In the genomic region with DNA sequence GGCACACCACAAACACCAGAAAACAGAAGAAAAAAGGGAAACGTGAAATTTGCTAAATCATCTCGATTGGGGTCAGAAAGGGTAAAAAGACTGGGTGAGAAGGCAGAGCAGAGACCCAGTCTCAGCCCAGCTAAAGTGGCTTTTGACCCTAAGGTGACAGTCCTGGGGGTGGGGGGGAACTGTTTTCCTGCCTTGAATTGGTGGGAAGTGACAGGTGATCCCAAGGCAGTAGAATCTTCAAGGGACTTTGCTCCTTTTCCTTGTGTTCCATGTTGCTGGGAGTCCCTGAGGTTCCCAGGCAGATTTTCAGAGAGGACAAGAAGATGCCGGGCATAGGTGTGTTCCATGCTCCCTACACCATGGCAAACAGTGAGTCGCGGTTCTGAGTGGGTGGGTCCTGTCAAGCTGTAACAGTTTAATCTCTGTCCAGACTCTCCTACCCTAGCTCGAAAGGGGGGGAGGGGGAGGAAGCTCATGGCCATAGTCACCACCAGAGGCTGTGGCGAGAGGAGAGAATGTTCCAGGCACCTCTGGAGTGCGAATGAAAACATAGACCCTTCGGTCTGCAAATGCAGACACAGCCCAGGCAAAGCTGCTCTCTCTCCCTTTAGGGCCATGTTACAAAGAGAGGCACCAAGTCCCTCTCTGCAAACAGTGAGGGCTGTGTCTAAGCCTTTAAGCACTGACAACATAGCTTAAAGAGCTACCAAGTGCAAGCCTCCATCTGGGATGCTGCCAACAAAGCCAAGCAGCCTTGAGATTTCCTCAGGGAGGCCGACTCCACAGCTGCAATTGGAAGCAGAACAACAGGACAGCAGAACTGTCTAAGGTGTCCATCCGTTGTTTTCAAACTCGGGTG, we compare ENCODE assay signal across 9 mouse cellular contexts. TPM values are rescaled to one million over a fixed set of nuclear protein-coding genes. Genes with fewer than 3 reads are reported as not detected.
DNase-seq lines count a peak whose midpoint lies in the region; ATAC-seq and TF ChIP-seq lines count a peak whose summit lies in the region.
"Had no signal": no experiment of that assay in that cellular context is flagged by ENCODE, and none has a peak within 500 bp of the region (broad histone marks: within the 10 kb centered on the region; RNA-seq: fewer than 3 reads in every experiment).

No protein-coding gene starts in this region.

- peak overlapping the region; percentile 30 for H3K4me2 ChIP-seq in forebrain, embryonic 13.5 days
- peak overlapping the region; percentile 45 for H3K4me2 ChIP-seq in lung, embryonic 16.5 days (ENCODE audit: low read depth, low read length)
- peak overlapping the region; percentile 46 for H3K4me2 ChIP-seq in kidney, embryonic 15.5 days

- H3K9me3 ChIP-seq in forebrain, embryonic 13.5 days (replicated peaks): no peaks in the 10 kb centered on the region
- H3K9me3 ChIP-seq in forebrain, embryonic 10.5 days: no peaks in the 10 kb centered on the region
- H3K9me3 ChIP-seq in lung, embryonic 16.5 days (ENCODE audit: control insufficient read depth, low read length): no peaks in the 10 kb centered on the region
- no peaks in the 10 kb centered on the region for H3K9me3 ChIP-seq in kidney, embryonic 15.5 days (replicated peaks)

- 0 out of 2 replicates have a peak overlapping the region, but pooled peaks have one; percentile 31 for H3K9ac ChIP-seq in forebrain, embryonic 13.5 days
- peak overlapping the region; percentile 55 for H3K9ac ChIP-seq in lung, embryonic 16.5 days (ENCODE audit: low read length)
- H3K9ac ChIP-seq in kidney, embryonic 15.5 days: no peak overlapping the region

- no peak for ATAC-seq in forebrain, embryonic 13.5 days
- ATAC-seq in lung, embryonic 16.5 days (ENCODE audit: low read depth): 0 out of 2 replicates have a peak, but pooled peaks have one; percentile 5
- no peak for ATAC-seq in kidney, embryonic 15.5 days (replicated peaks; ENCODE audit: low FRiP score)

- intact Hi-C loops in left cerebral cortex, postnatal 14 days (cut with DNase I): loop anchor here (1.0 to 10.0 kb wide), 3 partner anchors 120 to 203 kb away; a partner anchor contains a TSS

- WGBS in forebrain, embryonic 13.5 days: 49% methylated on average over 12 of the region's 12 CpGs
- WGBS in forebrain, embryonic 10.5 days: 55% methylated on average over 12 of the region's 12 CpGs
- 26% methylated on average over 12 of the region's 12 CpGs for WGBS in lung, embryonic 16.5 days
- 25% methylated on average over 12 of the region's 12 CpGs for WGBS in lung, adult 2 months
- 41% methylated on average over 12 of the region's 12 CpGs for WGBS in kidney, embryonic 15.5 days
- WGBS in small intestine, adult 2 months: 29% methylated on average over 12 of the region's 12 CpGs
- WGBS in thymus, adult 2 months: 25% methylated on average over 12 of the region's 12 CpGs

- no peaks in the 10 kb centered on the region for H3K36me3 ChIP-seq in forebrain, embryonic 13.5 days (ENCODE audit: poor library complexity, severe bottlenecking)
- H3K36me3 ChIP-seq in forebrain, embryonic 10.5 days (replicated peaks): no peaks in the 10 kb centered on the region
- H3K36me3 ChIP-seq in lung, embryonic 16.5 days (ENCODE audit: control insufficient read depth, insufficient read depth, low read length): no peaks in the 10 kb centered on the region
- H3K36me3 ChIP-seq in kidney, embryonic 15.5 days: no peaks in the 10 kb centered on the region
- no peaks in the 10 kb centered on the region for H3K36me3 ChIP-seq in small intestine, adult 2 months (ENCODE audit: control insufficient read depth, insufficient read depth, low read length)
- H3K36me3 ChIP-seq in thymus, adult 2 months (ENCODE audit: control insufficient read depth, insufficient read depth, low read length): no peaks in the 10 kb centered on the region

- H3K4me1 ChIP-seq in forebrain, embryonic 13.5 days: peaks cover 20% of the 10 kb centered on the region
- H3K4me1 ChIP-seq in forebrain, embryonic 10.5 days: peaks cover 35% of the 10 kb centered on the region
- H3K4me1 ChIP-seq in lung, embryonic 16.5 days (replicated peaks; ENCODE audit: control insufficient read depth, insufficient read depth, low read length): peaks cover 10% of the 10 kb centered on the region
- peaks cover 5% of the 10 kb centered on the region; the same call in 1 of the 2 replicates for H3K4me1 ChIP-seq in lung, adult 2 months (ENCODE audit: control insufficient read depth, insufficient read depth, low read length)
- peaks cover 39% of the 10 kb centered on the region for H3K4me1 ChIP-seq in kidney, embryonic 15.5 days
- H3K4me1 ChIP-seq in small intestine, adult 2 months (ENCODE audit: control insufficient read depth, insufficient read depth, insufficient read length, low read length): peaks cover 7% of the 10 kb centered on the region
- H3K4me1 ChIP-seq in thymus, adult 2 months (replicated peaks; ENCODE audit: control insufficient read depth, insufficient read depth, low read length): peaks cover 24% of the 10 kb centered on the region

- no peak overlapping the region for H3K27ac ChIP-seq in forebrain, embryonic 13.5 days
- H3K27ac ChIP-seq in forebrain, embryonic 10.5 days: no peak overlapping the region
- peak overlapping the region; percentile 32; the same call in 1 of the 2 replicates for H3K27ac ChIP-seq in lung, embryonic 16.5 days (ENCODE audit: low read length)
- H3K27ac ChIP-seq in kidney, embryonic 15.5 days: peak overlapping the region; percentile 19; the same call in 1 of the 2 replicates
- H3K27ac ChIP-seq in small intestine, adult 2 months (ENCODE audit: insufficient read depth, low read depth, low read length): no peak overlapping the region
- no peak overlapping the region for H3K27ac ChIP-seq in thymus, adult 2 months (ENCODE audit: control insufficient read depth, insufficient read depth, low read length)

- TF ChIP-seq POLR2A in lung, adult 2 months (IDR thresholded peaks at IDR 0.05; ENCODE audit: borderline replicate concordance, extremely low read depth, low read depth, low read length): no peak
- 0 out of 2 replicates have a peak, but pooled peaks have one; percentile 4 for TF ChIP-seq POLR2A in small intestine, adult 2 months (IDR thresholded peaks at IDR 0.05; ENCODE audit: low read depth, low read length)
- no peak for TF ChIP-seq POLR2A in thymus, adult 2 months (IDR thresholded peaks at IDR 0.05; ENCODE audit: control insufficient read depth, extremely low read depth, insufficient read depth, low read length, poor library complexity)

- H3K27me3 ChIP-seq in forebrain, embryonic 13.5 days: peaks cover 22% of the 10 kb centered on the region
- peaks cover 57% of the 10 kb centered on the region for H3K27me3 ChIP-seq in forebrain, embryonic 10.5 days (ENCODE audit: poor library complexity, severe bottlenecking)
- no peaks in the 10 kb centered on the region for H3K27me3 ChIP-seq in lung, embryonic 16.5 days (ENCODE audit: control insufficient read depth, insufficient read depth, low read depth, low read length)
- H3K27me3 ChIP-seq in kidney, embryonic 15.5 days: 0 out of 2 replicates have a peak, but pooled peaks cover 7% of the 10 kb centered on the region
- H3K27me3 ChIP-seq in small intestine, adult 2 months (ENCODE audit: control insufficient read depth, insufficient read depth, low read length): no peaks in the 10 kb centered on the region
- H3K27me3 ChIP-seq in thymus, adult 2 months (ENCODE audit: control insufficient read depth, insufficient read depth, low read length): no peaks in the 10 kb centered on the region

- H3K4me3 ChIP-seq in forebrain, embryonic 13.5 days: no peak overlapping the region
- H3K4me3 ChIP-seq in forebrain, embryonic 10.5 days: no peak overlapping the region
- H3K4me3 ChIP-seq in lung, embryonic 16.5 days (ENCODE audit: low read length): 0 out of 2 replicates have a peak overlapping the region, but pooled peaks have one; percentile 22
- H3K4me3 ChIP-seq in lung, adult 2 months (replicated peaks; ENCODE audit: extremely low read depth, low read depth, low read length): no peak overlapping the region
- H3K4me3 ChIP-seq in kidney, embryonic 15.5 days (replicated peaks): no peak overlapping the region
- H3K4me3 ChIP-seq in small intestine, adult 2 months (ENCODE audit: low read depth, low read length): no peak overlapping the region; the same call in 1 of the 2 replicates
- H3K4me3 ChIP-seq in thymus, adult 2 months (ENCODE audit: control insufficient read depth, insufficient read depth, low read length): no peak overlapping the region

- no peak for TF ChIP-seq CTCF in lung, adult 2 months (IDR thresholded peaks at IDR 0.05; ENCODE audit: insufficient read depth, low read length)
- TF ChIP-seq CTCF in small intestine, adult 2 months (IDR thresholded peaks at IDR 0.05; ENCODE audit: extremely low read depth, insufficient read length, insufficient replicate concordance, low read depth, low read length): no peak
- TF ChIP-seq CTCF in thymus, adult 2 months (IDR thresholded peaks at IDR 0.05; ENCODE audit: borderline replicate concordance, control insufficient read depth, extremely low read depth, insufficient read depth, low read length, poor library complexity): no peak

- no peak for DNase-seq in forebrain, embryonic 10.5 days (ENCODE audit: extremely low spot score, low spot score)
- DNase-seq in lung, adult 2 months: no peak
- no peak for DNase-seq in left cerebral cortex, postnatal 14 days (ENCODE audit: low spot score in 2 of 2)
- DNase-seq in thymus, adult 2 months: no peak

RNA-seq across cellular contexts. Expression of a gene that starts 3.2 kb away (rescaled TPM):
- not detected in 2 replicates for polyA plus RNA-seq in forebrain, embryonic 13.5 days (2015; fragmentation: Nextera tagmentation; extraction: Ambion mirVana)
- polyA plus RNA-seq in forebrain, embryonic 10.5 days (2016; fragmentation: Nextera tagmentation; extraction: Ambion mirVana): not detected in 2 replicates
- not detected in 2 replicates for polyA plus RNA-seq in lung, embryonic 16.5 days (2015; fragmentation: Nextera tagmentation; extraction: Ambion mirVana)
- polyA plus RNA-seq in lung, adult 2 months (2012; rRNA removed): not detected in 2 replicates
- polyA plus RNA-seq in kidney, embryonic 15.5 days (2015; fragmentation: Nextera tagmentation; extraction: Ambion mirVana): not detected in 2 replicates
- polyA plus RNA-seq in small intestine, adult 2 months (2012; rRNA removed): not detected in 2 replicates
- total RNA-seq in left cerebral cortex, postnatal 14 days (2021): not detected
- 0.33 and 0.58 TPM in 2 replicates for polyA plus RNA-seq in thymus, adult 2 months (2012; rRNA removed)
- total RNA-seq: liver, adult 2 months had no signal
- polyA plus RNA-seq: liver, adult 2 months had no signal

RNA-seq across cellular contexts. Expression of a gene that starts 10.1 kb away (rescaled TPM):
- 29.4 and 30.1 TPM in 2 replicates for polyA plus RNA-seq in forebrain, embryonic 13.5 days (2015; fragmentation: Nextera tagmentation; extraction: Ambion mirVana)
- polyA plus RNA-seq in forebrain, embryonic 10.5 days (2016; fragmentation: Nextera tagmentation; extraction: Ambion mirVana): 31.7 and 33.5 TPM in 2 replicates
- polyA plus RNA-seq in lung, embryonic 16.5 days (2015; fragmentation: Nextera tagmentation; extraction: Ambion mirVana): 38.5 and 43.8 TPM in 2 replicates
- 8.8 and 14.8 TPM in 2 replicates for polyA plus RNA-seq in lung, adult 2 months (2012; rRNA removed)
- polyA plus RNA-seq in kidney, embryonic 15.5 days (2015; fragmentation: Nextera tagmentation; extraction: Ambion mirVana): 31.1 and 35.0 TPM in 2 replicates
- 4.0 and 10.6 TPM in 2 replicates for polyA plus RNA-seq in small intestine, adult 2 months (2012; rRNA removed)
- 10 to 100 TPM; 29.0 to 52.6 TPM for total RNA-seq in left cerebral cortex, postnatal 14 days (2021)
- 157 and 179 TPM in 2 replicates for polyA plus RNA-seq in thymus, adult 2 months (2012; rRNA removed)

RNA-seq across cellular contexts. Expression of a gene that starts 21.8 kb away (rescaled TPM):
- polyA plus RNA-seq in forebrain, embryonic 13.5 days (2015; fragmentation: Nextera tagmentation; extraction: Ambion mirVana): not detected in 2 replicates
- not detected in 2 replicates for polyA plus RNA-seq in forebrain, embryonic 10.5 days (2016; fragmentation: Nextera tagmentation; extraction: Ambion mirVana)
- not detected in 2 replicates for polyA plus RNA-seq in lung, embryonic 16.5 days (2015; fragmentation: Nextera tagmentation; extraction: Ambion mirVana)
- polyA plus RNA-seq in lung, adult 2 months (2012; rRNA removed): not detected in 2 replicates
- polyA plus RNA-seq in kidney, embryonic 15.5 days (2015; fragmentation: Nextera tagmentation; extraction: Ambion mirVana): not detected in 2 replicates
- not detected in 2 replicates for polyA plus RNA-seq in small intestine, adult 2 months (2012; rRNA removed)
- total RNA-seq in left cerebral cortex, postnatal 14 days (2021): not detected
- not detected in 2 replicates for polyA plus RNA-seq in thymus, adult 2 months (2012; rRNA removed)
- total RNA-seq: liver, adult 2 months had no signal
- polyA plus RNA-seq: liver, adult 2 months had no signal

RNA-seq across cellular contexts. Expression of a gene that starts 33.2 kb away (rescaled TPM):
- polyA plus RNA-seq in forebrain, embryonic 13.5 days (2015; fragmentation: Nextera tagmentation; extraction: Ambion mirVana): 0.54 TPM in 1 of 2 replicates, not detected in the other
- not detected in 2 replicates for polyA plus RNA-seq in forebrain, embryonic 10.5 days (2016; fragmentation: Nextera tagmentation; extraction: Ambion mirVana)
- polyA plus RNA-seq in lung, embryonic 16.5 days (2015; fragmentation: Nextera tagmentation; extraction: Ambion mirVana): 0.35 and 1.8 TPM in 2 replicates
- polyA plus RNA-seq in lung, adult 2 months (2012; rRNA removed): 1.8 and 16.1 TPM in 2 replicates
- polyA plus RNA-seq in kidney, embryonic 15.5 days (2015; fragmentation: Nextera tagmentation; extraction: Ambion mirVana): 0.78 and 2.6 TPM in 2 replicates
- 1,332 and 30,405 TPM in 2 replicates for polyA plus RNA-seq in small intestine, adult 2 months (2012; rRNA removed)
- total RNA-seq in left cerebral cortex, postnatal 14 days (2021): not detected
- 1.3 and 5.4 TPM in 2 replicates for polyA plus RNA-seq in thymus, adult 2 months (2012; rRNA removed)

RNA-seq across cellular contexts. Expression of a gene that starts 48.0 kb away (rescaled TPM):
- polyA plus RNA-seq in forebrain, embryonic 13.5 days (2015; fragmentation: Nextera tagmentation; extraction: Ambion mirVana): 2.8 and 2.9 TPM in 2 replicates
- polyA plus RNA-seq in forebrain, embryonic 10.5 days (2016; fragmentation: Nextera tagmentation; extraction: Ambion mirVana): 0.41 and 0.45 TPM in 2 replicates
- polyA plus RNA-seq in lung, embryonic 16.5 days (2015; fragmentation: Nextera tagmentation; extraction: Ambion mirVana): 0.48 and 0.50 TPM in 2 replicates
- not detected in 2 replicates for polyA plus RNA-seq in lung, adult 2 months (2012; rRNA removed)
- polyA plus RNA-seq in kidney, embryonic 15.5 days (2015; fragmentation: Nextera tagmentation; extraction: Ambion mirVana): 0.54 and 0.91 TPM in 2 replicates
- polyA plus RNA-seq in small intestine, adult 2 months (2012; rRNA removed): 0.66 and 1.0 TPM in 2 replicates
- total RNA-seq in left cerebral cortex, postnatal 14 days (2021): 1 to 10 TPM; 2.9 to 4.1 TPM
- polyA plus RNA-seq in thymus, adult 2 months (2012; rRNA removed): 0.24 and 0.27 TPM in 2 replicates
- total RNA-seq: liver, adult 2 months had no signal
- polyA plus RNA-seq: liver, adult 2 months had no signal

Comparison
In these comparisons a context has a peak if more than half of its experiments do, and no peak if none do; other contexts are left out.
1. H3K27ac ChIP-seq: peak in lung, embryonic 16.5 days (single experiment) and kidney, embryonic 15.5 days (single experiment); none in forebrain, embryonic 13.5 days (single experiment), forebrain, embryonic 10.5 days (single experiment), small intestine, adult 2 months (single experiment) and thymus, adult 2 months (single experiment).
2. Peak in every context shown above with its lines, with median percentiles within 50 percentile points of each other: H3K4me2 ChIP-seq.